Mouse (Mus musculus) hematopoietic stem cell, adult 5-6 weeks (primary cell): Measurements from ENCODE around the gene Ube2o. TPM values are rescaled to one million over a fixed set of nuclear protein-coding genes. Genes with fewer than 3 reads are reported as not detected.

Experiments
- ATAC-seq, 2 experiments: fragments of 125-278 bp in 1 of 2; replicated peaks in 1 of 2; 2 replicates each; pipeline ENCODE4 v1.8.0; 2016 to 2017; ENCODE audit warnings: inconsistent platforms in 2 of 2, mild to moderate bottlenecking in 2 of 2, moderate number of reproducible peaks in 2 of 2, low read depth in 1 of 2, moderate TSS enrichment in 1 of 2; ENCODE audit not compliant: low FRiP score in 2 of 2, poor library complexity in 2 of 2, severe bottlenecking in 2 of 2, insufficient read depth in 1 of 2, low TSS enrichment in 1 of 2
- total RNA-seq: library from RNA; stranded (forward); fragments of 172-1452, 232-1000 nt; gene quantifications from 2 replicates; pipeline ENCODE4 v1.2.3, GENCODE M21; 2017

Ube2o gene
- total RNA-seq, 1 experiment from 2014 or later = 8.4 TPM

DNA sequence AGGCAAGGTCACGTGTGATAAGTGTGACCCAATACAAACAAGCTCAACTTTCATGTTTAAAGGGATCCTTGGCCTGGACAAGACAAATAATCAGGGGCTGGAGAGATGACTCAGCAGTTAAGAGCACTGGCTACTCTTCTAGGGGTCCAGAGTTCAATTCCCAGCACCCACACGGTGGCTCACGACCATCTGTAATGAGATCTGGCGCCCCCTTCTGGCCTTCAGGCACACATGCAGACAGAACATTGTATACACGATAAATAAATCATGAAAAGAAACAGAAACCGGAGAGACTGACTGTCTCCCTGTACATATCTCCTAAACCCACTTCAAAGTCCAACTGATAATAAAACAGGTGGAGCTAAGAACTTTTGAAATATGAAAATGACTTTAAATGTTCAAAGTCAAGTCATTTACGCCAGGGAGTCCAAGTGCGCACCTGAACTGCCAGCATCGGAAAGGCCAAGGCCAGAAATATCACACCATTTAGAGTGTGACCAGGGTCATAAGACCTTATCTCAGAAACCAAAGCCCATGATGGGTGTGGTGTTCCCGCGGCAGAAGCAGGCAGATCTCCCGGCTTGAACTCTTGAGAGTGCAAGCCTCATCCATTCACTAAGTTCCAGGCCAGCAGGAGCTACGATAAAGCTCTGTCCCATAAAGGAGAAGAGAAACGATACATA is 92.4 kb downstream of the Ube2o start:
- ATAC-seq = no peak

GRCm38 (mm10) chr11:116488207-116488606 is 93.0 kb downstream of the Ube2o start:
- ATAC-seq = no peak

Other genes with a start within 250 kb of the Ube2o start
- gene Foxj1, start 246.0 kb downstream of the Ube2o start, total RNA-seq = 0.38 TPM in 1 of 2 replicates, not detected in the other
- 9.2 and 19.4 TPM in 2 replicates for gene Rnf157, start 168.4 kb downstream of the Ube2o start, total RNA-seq
- 51.5 and 101 TPM in 2 replicates for gene Ubald2, start 147.4 kb downstream of the Ube2o start, total RNA-seq
- not detected in 2 replicates for gene Qrich2, start 115.2 kb downstream of the Ube2o start, total RNA-seq
- 29.8 and 51.3 TPM in 2 replicates for gene Prpsap1, start 87.2 kb downstream of the Ube2o start, total RNA-seq
- gene Sphk1, start 50.5 kb downstream of the Ube2o start, total RNA-seq = 3.3 and 19.6 TPM in 2 replicates
- not detected in 2 replicates for gene Aanat, start 5.0 kb upstream of the Ube2o start, total RNA-seq
- 3.5 and 5.6 TPM in 2 replicates for gene Rhbdf2, start 45.6 kb upstream of the Ube2o start, total RNA-seq
- 1.6 TPM in 1 of 2 replicates, not detected in the other for gene Prcd, start 72.1 kb upstream of the Ube2o start, total RNA-seq
- not detected in 2 replicates for gene Cygb, start 72.9 kb upstream of the Ube2o start, total RNA-seq
- gene St6galnac1, start 194.1 kb upstream of the Ube2o start, total RNA-seq = not detected in 2 replicates
- gene Mxra7, start 246.6 kb upstream of the Ube2o start, total RNA-seq = 1.2 TPM in 1 of 2 replicates, not detected in the other